Mouse (Mus musculus): ENCODE results near the gene Kcnh1. TPM values are rescaled to one million over a fixed set of nuclear protein-coding genes. Genes with fewer than 3 reads are reported as not detected.
A peak's percentile ranks its signal among the peaks of the same experiment; 100 is the strongest.

Gene Kcnh1
- 1.3 and 1.5 TPM in 2 replicates for polyA plus RNA-seq (2015; fragmentation: Nextera tagmentation; extraction: Ambion mirVana)

DNA sequence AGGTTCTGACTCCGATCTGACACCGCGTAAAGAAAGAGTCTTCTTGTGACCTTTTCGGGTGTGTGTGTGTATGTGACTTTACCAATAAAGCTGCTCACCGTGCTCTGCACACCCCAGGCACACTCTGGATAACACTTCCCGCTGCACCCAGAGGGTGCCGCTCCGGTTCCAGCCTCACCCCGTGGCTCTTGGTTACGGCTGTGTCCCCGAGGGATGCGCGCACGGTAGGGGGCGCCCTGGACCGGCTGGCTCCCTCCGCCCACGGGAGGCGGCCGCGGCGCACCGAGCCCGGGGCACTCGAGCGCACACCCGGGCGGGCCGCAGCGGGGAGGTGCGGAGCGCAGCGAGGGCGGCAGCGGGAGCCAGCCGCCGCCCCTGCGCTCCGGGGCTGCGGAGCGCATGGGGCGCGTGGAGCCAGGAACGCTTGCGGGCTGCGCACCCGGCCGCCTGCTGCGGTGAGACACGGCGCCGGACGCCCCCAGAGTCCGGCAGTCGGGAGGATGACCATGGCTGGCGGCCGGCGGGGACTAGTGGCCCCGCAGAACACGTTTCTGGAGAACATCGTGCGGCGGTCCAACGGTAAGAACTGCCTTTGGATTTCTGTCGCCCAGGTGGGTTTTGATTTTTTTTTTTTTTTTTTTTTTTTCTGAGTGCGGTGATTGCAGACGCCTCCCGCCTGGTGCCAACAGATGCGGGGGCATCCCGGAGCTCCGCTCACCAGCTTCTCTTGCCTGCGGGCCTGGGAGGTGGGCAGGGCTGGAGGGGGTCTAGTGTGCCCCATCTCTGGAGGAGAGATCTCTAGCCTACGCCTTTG, at the start of gene Kcnh1:
Gene Kcnh1 (plus strand): TSS at position 267 of the 814 bp plus-strand sequence.
- H3K36me3 ChIP-seq = no peaks in the 10 kb centered on the region
- WGBS = under 1% methylated on average over 73 of the region's 73 CpGs
- H3K27me3 ChIP-seq = peaks cover 43% of the 10 kb centered on the region
- ATAC-seq (replicated peaks; ENCODE audit: low FRiP score) = peak; percentile 96
- H3K9ac ChIP-seq = peak within 1 kb of the TSS; percentile 53
- no peaks in the 10 kb centered on the region for H3K9me3 ChIP-seq (replicated peaks)
- peak within 1 kb of the TSS; percentile 64 for H3K4me3 ChIP-seq (replicated peaks)
- H3K4me2 ChIP-seq = peak within 1 kb of the TSS; percentile 97
- no peak within 1 kb of the TSS for H3K27ac ChIP-seq
- H3K4me1 ChIP-seq = peaks cover 15% of the 10 kb centered on the region

DNA sequence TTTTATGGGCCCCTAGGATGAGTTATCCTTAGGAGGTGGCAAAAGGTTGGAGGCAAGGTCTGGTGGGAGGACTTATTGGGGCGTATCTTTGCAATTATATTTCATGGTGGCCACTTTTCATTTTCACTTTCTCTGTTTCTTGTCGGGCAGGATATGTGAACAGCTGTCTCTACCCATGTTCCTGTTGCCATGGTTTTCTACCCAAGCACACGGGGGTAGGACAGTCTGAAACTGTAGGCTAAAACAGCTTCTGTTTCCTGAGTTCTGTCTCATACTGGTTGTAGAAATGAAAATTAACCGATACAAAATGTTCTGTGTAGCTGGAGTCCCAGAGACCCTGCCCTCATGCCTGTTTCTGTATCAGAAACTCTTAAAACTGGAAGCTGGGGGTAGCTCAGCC, 39.4 kb upstream of the Kcnh1 start:
- Histone ChIP-seq H3K36me3 (no peaks in the 10 kb centered on the region), H3K4me3 (replicated peaks) (no peak overlapping the region), H3K27ac (no peak overlapping the region), H3K9me3 (replicated peaks) (no peaks in the 10 kb centered on the region), H3K9ac (no peak overlapping the region), H3K4me2 (no peak overlapping the region), H3K27me3 (no peaks in the 10 kb centered on the region), H3K4me1 (no peaks in the 10 kb centered on the region)
- 72% methylated on average over 4 of the region's 4 CpGs for WGBS
- ATAC-seq (replicated peaks; ENCODE audit: low FRiP score) = no peak

- WGBS = 85% methylated on average over 3 of the region's 3 CpGs
- no peaks in the 10 kb centered on the region for H3K4me1 ChIP-seq
- no peak for ATAC-seq (replicated peaks; ENCODE audit: low FRiP score)
These were observed 19.1 kb upstream of the Kcnh1 start for GRCm38 (mm10) chr1:192171477-192171876.

DNA sequence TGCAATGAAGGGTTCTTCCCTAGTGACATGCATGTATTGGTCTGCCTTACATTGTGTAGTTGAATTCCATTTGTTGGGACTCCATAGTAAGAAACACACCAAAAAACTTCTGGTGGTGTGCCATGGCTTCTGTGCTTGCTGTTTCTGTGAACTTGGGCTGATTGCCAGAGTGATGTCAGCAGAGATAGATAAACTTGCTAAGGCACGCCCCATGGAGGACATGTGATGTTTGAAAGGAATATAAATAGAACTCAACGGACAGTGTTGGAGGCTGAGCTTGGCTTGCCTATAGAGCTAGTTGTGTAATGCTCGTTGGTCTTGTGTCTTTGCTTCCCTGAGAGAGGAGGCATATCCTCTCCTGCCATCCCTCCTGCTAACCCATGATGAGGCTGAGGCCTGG, 10.7 kb upstream of the Kcnh1 start:
- no peak for ATAC-seq (replicated peaks; ENCODE audit: low FRiP score)
- H3K4me3 ChIP-seq (replicated peaks) = no peak overlapping the region
- H3K9me3 ChIP-seq (replicated peaks) = no peaks in the 10 kb centered on the region

More at GRCm38 (mm10) chr1:192171477-192171876, 19.1 kb upstream of the Kcnh1 start:
- Histone ChIP-seq H3K36me3 (no peaks in the 10 kb centered on the region), H3K4me3 (replicated peaks) (no peak overlapping the region), H3K4me2 (no peak overlapping the region), H3K9me3 (replicated peaks) (no peaks in the 10 kb centered on the region), H3K27ac (no peak overlapping the region), H3K9ac (no peak overlapping the region), H3K27me3 (no peaks in the 10 kb centered on the region)

GRCm38 (mm10) chr1:192181696-192182257, 8.8 kb upstream of the Kcnh1 start:
- H3K9ac ChIP-seq = no peak overlapping the region
- no peaks in the 10 kb centered on the region for H3K4me1 ChIP-seq
- ATAC-seq (replicated peaks; ENCODE audit: low FRiP score) = no peak
- H3K9me3 ChIP-seq (replicated peaks) = no peaks in the 10 kb centered on the region
- no peak overlapping the region for H3K4me3 ChIP-seq (replicated peaks)
- no peaks in the 10 kb centered on the region for H3K36me3 ChIP-seq
- no peak overlapping the region for H3K4me2 ChIP-seq
- WGBS = 81% methylated on average over 4 of the region's 4 CpGs
- no peaks in the 10 kb centered on the region for H3K27me3 ChIP-seq
- no peak overlapping the region for H3K27ac ChIP-seq

More for the DNA sequence above, 10.7 kb upstream of the Kcnh1 start:
- 83% methylated on average over 3 of the region's 3 CpGs for WGBS
- H3K9ac ChIP-seq = no peak overlapping the region
- H3K36me3 ChIP-seq = no peaks in the 10 kb centered on the region
- H3K27ac ChIP-seq = no peak overlapping the region
- H3K4me2 ChIP-seq = no peak overlapping the region
- H3K27me3 ChIP-seq = no peaks in the 10 kb centered on the region
- H3K4me1 ChIP-seq = no peaks in the 10 kb centered on the region

DNA sequence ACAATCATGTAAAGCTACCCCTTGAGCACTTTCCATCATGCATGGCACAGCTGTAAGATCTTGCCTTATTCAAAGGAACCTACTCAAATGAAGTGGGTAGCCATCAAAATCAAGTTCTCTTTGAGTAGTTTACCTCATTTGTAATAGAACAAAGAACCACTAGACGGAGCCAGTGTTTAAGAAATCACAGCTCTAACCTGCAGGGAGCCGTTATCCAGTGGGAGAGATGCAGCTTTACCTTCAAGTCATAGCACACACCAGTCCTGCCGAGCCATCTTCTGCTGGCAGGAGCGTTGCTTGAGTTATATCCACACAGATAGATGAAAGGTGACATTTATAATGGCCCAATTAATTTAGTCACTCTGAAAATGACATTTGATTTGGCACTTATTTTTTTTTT, 1.5 kb upstream of the Kcnh1 start:
- Histone ChIP-seq H3K9ac (no peak overlapping the region), H3K4me2 (no peak overlapping the region), H3K9me3 (replicated peaks) (no peaks in the 10 kb centered on the region), H3K4me1 (peaks cover 15% of the 10 kb centered on the region), H3K4me3 (replicated peaks) (no peak overlapping the region), H3K27ac (no peak overlapping the region), H3K27me3 (peaks cover 43% of the 10 kb centered on the region), H3K36me3 (no peaks in the 10 kb centered on the region)
- ATAC-seq (replicated peaks; ENCODE audit: low FRiP score) = no peak
- WGBS = 7% methylated on average over 4 of the region's 4 CpGs

- no peak overlapping the region for H3K4me3 ChIP-seq (replicated peaks)
- H3K9ac ChIP-seq = no peak overlapping the region
- peaks cover 43% of the 10 kb centered on the region for H3K27me3 ChIP-seq
- no peaks in the 10 kb centered on the region for H3K9me3 ChIP-seq (replicated peaks)
- no peak for ATAC-seq (replicated peaks; ENCODE audit: low FRiP score)
- H3K27ac ChIP-seq = no peak overlapping the region
- WGBS = 85% methylated on average over 11 of the region's 11 CpGs
- peaks cover 15% of the 10 kb centered on the region for H3K4me1 ChIP-seq
- H3K36me3 ChIP-seq = no peaks in the 10 kb centered on the region
- no peak overlapping the region for H3K4me2 ChIP-seq
These were observed 803 bp upstream of the Kcnh1 start for GRCm38 (mm10) chr1:192189771-192190170.

DNA sequence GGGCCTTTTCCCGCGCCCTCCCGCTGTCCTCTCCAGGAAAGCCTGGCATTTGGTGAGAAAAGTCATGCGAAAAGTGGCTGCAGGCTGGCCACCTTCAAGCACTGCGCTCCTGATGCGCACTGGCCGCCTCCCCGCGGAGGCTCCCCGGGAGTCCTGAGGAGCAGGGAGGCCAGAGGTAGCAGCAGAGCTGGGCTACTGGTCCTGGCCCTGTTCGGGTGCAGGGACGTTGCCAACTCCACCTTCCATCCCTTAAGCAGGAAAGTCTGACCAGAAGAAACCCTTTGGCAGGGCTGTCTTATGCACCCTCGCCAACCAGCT, 707 bp downstream of the Kcnh1 start:
- Histone ChIP-seq H3K4me3 (replicated peaks) (peak overlapping the region; percentile 64), H3K27ac (no peak overlapping the region), H3K27me3 (peaks cover 43% of the 10 kb centered on the region), H3K4me2 (peak overlapping the region; percentile 97), H3K9ac (peak overlapping the region; percentile 53; the same call in 1 of the 2 replicates), H3K4me1 (peaks cover 15% of the 10 kb centered on the region), H3K9me3 (replicated peaks) (no peaks in the 10 kb centered on the region), H3K36me3 (no peaks in the 10 kb centered on the region)
- 3% methylated on average over 13 of the region's 13 CpGs for WGBS
- ATAC-seq (replicated peaks; ENCODE audit: low FRiP score) = no peak

- H3K27me3 ChIP-seq = peaks cover 43% of the 10 kb centered on the region
- H3K27ac ChIP-seq = no peak overlapping the region
- peak overlapping the region; percentile 64; the same call in 1 of the 2 replicates for H3K4me3 ChIP-seq (replicated peaks)
- no peak for ATAC-seq (replicated peaks; ENCODE audit: low FRiP score)
- H3K4me1 ChIP-seq = peaks cover 15% of the 10 kb centered on the region
- no peaks in the 10 kb centered on the region for H3K36me3 ChIP-seq
- H3K9me3 ChIP-seq (replicated peaks) = no peaks in the 10 kb centered on the region
- H3K4me2 ChIP-seq = peak overlapping the region; percentile 97; the same call in 1 of the 2 replicates
- no peak overlapping the region for H3K9ac ChIP-seq
- 63% methylated on average over 8 of the region's 8 CpGs for WGBS
These were observed 1.3 kb downstream of the Kcnh1 start for GRCm38 (mm10) chr1:192191859-192192258.

DNA sequence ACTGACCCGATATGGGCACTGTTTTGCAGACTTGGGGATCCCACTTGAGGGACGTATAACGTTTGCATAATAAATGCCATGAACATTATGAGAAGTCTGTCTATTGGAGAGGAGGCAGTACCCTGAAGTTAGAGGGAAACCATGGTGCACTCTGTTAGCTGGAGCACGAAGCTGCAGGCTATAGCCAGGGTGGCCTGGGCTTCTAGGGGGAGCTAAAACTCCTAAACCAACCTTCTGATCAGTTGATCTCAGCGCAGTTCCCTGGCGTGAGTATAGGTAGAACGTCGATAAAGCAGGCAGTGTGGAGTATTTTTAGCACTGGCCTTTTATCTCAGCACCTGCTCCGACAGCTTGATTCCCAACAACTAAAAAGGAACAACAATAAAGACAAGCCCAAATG, 2.1 kb downstream of the Kcnh1 start:
- Histone ChIP-seq H3K4me3 (replicated peaks) (no peak overlapping the region), H3K9me3 (replicated peaks) (no peaks in the 10 kb centered on the region), H3K36me3 (no peaks in the 10 kb centered on the region), H3K9ac (no peak overlapping the region), H3K4me2 (no peak overlapping the region), H3K27me3 (peaks cover 43% of the 10 kb centered on the region), H3K4me1 (peaks cover 15% of the 10 kb centered on the region), H3K27ac (no peak overlapping the region)
- no peak for ATAC-seq (replicated peaks; ENCODE audit: low FRiP score)
- WGBS = 80% methylated on average over 9 of the region's 9 CpGs

DNA sequence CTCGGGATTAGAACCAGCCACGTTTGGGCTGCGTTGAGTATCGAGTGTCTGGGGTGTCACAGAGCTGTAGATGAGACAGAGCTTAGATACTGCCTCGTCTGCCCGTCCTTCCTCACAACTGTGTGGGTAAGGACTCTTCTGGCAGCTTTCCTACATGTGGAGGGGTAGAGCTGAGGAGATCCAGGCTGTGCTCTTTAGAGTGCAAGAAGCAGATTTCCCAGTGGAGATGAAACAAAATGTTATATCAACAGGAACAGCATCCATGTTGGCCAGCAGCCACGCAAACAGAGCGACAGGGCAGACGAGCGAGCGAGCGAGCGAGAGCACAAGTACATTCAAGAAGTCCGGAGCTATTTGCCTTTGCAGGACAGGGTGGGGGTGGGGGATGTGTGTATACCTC, 3.1 kb downstream of the Kcnh1 start:
- ATAC-seq (replicated peaks; ENCODE audit: low FRiP score) = no peak
- Histone ChIP-seq H3K9me3 (replicated peaks) (no peaks in the 10 kb centered on the region), H3K36me3 (no peaks in the 10 kb centered on the region), H3K4me2 (no peak overlapping the region), H3K27me3 (peaks cover 40% of the 10 kb centered on the region), H3K9ac (no peak overlapping the region), H3K27ac (no peak overlapping the region), H3K4me1 (peaks cover 15% of the 10 kb centered on the region), H3K4me3 (replicated peaks) (no peak overlapping the region)
- WGBS = 58% methylated on average over 14 of the region's 14 CpGs

GRCm38 (mm10) chr1:192197495-192197894, 6.9 kb downstream of the Kcnh1 start:
- H3K9ac ChIP-seq = no peak overlapping the region
- H3K27ac ChIP-seq = no peak overlapping the region
- H3K9me3 ChIP-seq (replicated peaks) = no peaks in the 10 kb centered on the region
- peaks cover 9% of the 10 kb centered on the region for H3K27me3 ChIP-seq
- 42% methylated on average over 10 of the region's 10 CpGs for WGBS
- no peak overlapping the region for H3K4me3 ChIP-seq (replicated peaks)
- no peaks in the 10 kb centered on the region for H3K36me3 ChIP-seq
- H3K4me2 ChIP-seq = no peak overlapping the region
- no peak for ATAC-seq (replicated peaks; ENCODE audit: low FRiP score)
- H3K4me1 ChIP-seq = peaks cover 6% of the 10 kb centered on the region; the same call in 1 of the 2 replicates

Measured in kidney, embryonic 15.5 days (tissue).